Mouse (Mus musculus): ENCODE data around the gene Baiap2l1.
A peak's percentile ranks its signal among the peaks of the same experiment; 100 is the strongest.

Gene Baiap2l1

GRCm38 (mm10) chr5:144256888-144257287, 101.0 kb downstream of the Baiap2l1 start:
- no peak for DNase-seq (ENCODE audit: low spot score)

GRCm38 (mm10) chr5:144256541-144256870, 101.4 kb downstream of the Baiap2l1 start:
- DNase-seq (ENCODE audit: low spot score), result no peak

DNA sequence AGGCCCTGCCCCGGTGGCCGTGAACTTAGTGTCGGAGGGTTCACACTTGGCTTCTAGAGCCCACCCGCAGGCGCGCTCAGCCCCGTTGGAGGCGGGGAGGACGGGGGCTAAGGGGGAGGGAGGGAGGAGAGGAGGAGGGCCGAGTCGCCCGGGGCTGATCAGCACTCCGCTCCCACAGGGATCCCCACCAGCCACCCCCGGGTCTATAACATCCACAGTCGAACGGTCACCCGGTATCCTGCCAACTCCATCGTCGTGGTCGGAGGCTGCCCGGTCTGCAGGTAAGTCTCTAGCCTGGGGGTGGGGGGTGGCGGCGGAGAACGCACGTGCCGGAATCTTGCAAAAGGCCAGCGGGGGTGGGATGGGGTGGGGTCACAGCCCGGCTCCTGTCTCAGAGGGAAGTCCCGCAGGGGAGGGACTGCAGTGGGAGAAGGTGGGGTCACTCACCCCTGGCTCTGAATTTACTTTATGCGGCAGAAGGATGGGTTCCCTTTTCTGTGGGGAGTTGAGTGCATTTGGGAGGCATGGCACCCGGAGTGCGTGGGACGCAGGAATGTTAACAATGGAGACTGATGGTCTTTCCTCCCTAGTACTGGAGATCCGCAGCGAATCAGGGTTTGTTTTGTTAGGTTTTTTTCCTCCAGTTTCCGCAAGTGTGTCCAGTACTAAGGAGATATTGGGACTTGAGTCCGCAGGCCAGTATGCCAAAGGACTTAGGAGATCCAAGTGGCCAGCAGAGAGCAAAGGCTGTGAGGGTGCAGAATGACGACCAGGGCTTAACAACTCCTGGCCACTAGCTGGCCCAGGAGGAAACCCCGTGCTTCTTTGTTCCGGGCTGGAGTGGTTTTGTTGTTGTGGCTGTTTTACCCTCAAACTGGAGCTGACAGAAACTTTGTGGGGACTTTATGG, 102.0 kb downstream of the Baiap2l1 start:
- DNase-seq (ENCODE audit: low spot score), result peak; percentile 62

DNA sequence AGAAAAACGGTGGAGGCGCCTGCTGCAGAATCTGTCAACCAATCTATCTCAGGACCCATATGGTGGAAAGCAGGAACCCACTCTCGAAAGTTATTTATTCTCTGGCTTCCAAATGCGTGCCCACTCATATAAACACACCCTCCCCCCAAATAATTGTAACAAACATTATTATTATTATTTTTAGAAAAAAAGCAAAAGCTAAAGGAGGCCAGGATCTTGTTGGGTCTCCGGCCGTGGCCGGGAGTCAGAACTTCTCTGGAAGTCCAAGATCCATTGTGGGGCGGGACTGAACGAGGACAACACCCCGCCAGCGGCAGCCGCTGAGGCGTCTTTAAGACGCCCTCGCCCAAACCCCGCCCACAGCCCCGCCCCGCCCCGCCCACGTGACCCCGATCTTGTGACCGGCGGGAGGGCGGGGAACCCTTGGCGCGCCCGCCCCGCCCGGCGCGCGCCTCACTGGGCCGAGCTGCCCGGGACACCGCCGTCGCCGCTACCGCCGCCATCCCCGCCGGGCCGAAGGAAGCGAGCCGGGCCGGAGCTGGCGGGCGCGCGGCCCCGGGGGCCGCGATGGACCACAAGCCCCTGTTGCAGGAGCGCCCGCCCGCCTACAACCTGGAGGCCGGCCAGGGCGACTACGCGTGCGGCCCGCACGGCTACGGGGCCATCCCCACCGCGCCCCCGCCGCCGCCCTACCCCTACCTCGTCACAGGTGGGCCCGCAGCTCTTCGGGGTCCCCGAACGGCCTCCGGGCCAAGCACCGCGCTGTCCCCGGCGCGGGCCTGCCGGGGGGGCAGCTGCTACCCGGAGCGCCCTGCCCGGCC, 102.9 kb downstream of the Baiap2l1 start:
- DNase-seq (ENCODE audit: low spot score), result peak; percentile 84

GRCm38 (mm10) chr5:144254122-144254810, 103.6 kb downstream of the Baiap2l1 start:
- DNase-seq (ENCODE audit: low spot score), result no peak

DNA sequence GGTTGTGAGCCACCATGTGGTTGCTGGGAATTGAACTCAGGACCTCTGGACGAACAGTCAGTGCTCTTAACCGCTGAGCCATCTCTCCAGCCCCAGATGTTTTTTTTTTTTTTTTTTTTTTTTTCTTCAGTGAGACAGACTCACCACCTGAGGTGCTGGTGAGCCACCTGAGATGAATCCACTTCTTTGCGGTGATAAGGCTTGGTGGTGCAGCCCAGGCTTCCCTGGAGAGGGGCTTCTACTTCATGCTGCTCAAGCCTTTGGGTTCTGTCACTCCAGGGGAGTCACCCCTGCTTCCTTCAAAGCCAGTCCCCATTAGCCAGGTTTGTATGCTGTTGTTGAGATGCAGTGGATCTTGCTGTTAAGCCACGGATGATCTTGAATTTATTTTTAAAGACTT, 104.7 kb downstream of the Baiap2l1 start:
- no peak for DNase-seq (ENCODE audit: low spot score)

DNA sequence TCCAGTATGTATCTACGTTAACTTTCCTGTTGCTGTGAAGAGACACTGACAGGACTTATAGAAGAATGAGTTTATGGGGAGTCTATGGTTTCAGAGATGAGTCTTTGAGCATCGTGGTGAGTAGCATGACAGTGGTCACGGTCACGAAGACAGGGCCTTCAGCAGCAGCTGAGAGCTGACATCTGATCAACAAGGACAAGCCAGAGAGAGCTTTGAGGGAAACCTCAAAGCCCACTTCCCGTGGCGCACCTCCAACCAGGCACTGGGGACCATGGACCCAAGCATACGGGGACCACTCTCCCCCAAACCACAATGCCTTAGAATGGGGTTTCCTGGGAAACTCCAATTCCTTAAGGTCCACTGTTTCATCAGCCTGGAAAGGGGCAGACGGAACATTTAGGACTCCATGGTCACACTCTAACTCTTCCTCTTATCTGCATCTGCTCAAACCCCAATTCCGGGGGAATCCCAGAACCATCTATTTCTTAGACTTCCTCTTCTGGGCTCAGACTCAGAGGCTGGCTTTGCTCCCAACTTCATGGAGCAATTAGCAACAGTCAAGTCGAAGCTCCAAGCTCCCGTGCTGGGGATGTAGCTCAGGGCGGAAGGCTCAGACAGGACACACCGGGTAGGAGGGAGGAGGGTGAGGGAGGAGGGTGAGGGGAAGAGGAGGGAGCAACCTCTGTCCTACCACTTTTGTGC, 105.9 kb downstream of the Baiap2l1 start:
- DNase-seq (ENCODE audit: low spot score), result no peak

DNA sequence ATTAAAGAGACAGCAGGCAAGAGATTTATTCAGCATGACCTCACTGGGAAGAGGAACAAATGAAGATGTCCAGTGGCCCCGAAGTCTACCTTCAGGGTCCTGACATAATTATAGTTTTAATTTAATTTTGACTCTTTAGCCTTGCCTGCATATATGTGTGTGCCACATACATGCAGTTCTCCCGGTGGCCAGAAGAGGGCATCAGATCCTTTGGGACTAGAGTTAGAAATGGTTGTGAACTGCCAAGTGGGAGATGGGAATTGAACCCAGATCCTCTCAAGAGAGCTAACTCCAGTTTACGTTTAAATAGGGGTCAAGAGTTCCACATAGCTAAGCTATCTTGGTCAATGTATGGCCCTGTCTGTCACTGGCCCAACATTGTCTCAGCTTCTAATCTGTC, 108.0 kb downstream of the Baiap2l1 start:
- DNase-seq (ENCODE audit: low spot score), result no peak

DNA sequence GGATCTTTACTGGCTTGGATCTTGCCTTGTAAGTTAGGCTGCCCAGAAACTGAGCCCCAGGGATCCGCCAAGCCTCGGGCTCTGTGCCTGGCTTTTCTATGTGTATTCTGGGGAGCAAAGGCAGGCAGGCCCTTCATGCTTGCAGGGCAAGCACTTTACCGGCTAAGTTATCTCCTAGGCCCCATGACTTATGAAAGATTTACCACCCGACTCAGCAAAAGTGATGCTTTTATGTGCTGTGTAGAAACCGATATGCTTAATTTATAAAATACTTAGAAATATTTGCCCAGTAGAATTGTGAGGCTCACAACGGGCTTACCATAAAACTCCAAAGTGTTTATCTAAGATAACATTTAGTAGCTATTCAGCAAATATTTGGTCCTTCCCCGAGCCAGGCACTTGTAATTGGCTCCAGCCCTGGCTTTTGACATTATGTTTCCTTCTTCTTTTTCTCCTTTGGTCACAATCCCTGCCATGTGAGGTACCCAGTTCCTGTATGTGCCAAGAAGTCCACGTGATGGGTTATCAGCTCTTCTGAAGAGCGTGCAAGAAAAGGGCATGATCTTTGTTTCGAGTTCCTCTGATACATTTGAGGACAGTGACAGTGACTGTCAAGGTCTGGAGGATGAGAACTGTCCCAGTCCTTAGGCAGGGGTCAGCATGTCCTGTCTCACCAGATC, 109.9 kb downstream of the Baiap2l1 start:
- DNase-seq (ENCODE audit: low spot score), result no peak

GRCm38 (mm10) chr5:144247307-144247706, 110.6 kb downstream of the Baiap2l1 start:
- no peak for DNase-seq (ENCODE audit: low spot score)

DNA sequence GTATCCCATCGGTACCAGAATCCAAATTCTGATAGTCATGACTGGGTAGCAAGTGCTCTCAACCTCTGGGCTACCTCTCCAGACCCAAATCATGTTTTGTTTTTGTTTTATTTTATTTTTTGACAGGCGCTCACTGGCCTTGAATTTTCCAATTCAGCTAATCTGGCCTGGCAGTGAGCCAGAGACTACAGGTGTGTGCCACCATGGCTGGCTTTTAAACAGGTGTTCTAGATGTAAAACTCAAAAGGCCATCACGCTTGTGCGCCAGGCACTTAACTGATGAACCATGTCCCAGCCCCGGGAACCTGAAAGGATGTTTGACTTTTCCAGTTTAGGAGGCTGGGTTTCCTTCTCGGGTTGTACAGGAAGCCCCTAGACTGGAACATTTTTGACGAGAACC, 111.2 kb downstream of the Baiap2l1 start:
- DNase-seq (ENCODE audit: low spot score), result no peak

DNA sequence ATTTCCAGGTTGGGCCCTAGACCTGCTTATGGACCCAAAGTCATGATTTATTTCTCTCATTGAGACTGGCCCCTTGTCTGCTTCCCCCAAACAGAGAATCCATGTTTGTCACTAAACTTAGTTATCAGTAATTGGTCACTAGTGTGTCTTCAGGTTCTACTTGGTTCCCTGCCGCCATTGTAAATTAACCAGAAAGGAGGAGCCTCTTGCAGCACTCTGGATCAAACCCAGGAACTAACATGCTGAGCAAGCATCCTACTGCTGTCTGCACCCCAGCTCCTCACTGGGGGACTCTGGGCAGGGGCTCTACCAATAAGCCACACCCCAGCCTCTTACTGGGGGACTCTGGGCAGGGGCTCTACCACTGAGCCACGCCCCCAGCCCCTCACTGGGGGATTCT, 112.3 kb downstream of the Baiap2l1 start:
- DNase-seq (ENCODE audit: low spot score), result no peak

- DNase-seq (ENCODE audit: low spot score), result no peak
Measured at GRCm38 (mm10) chr5:144243901-144244487, 113.9 kb downstream of the Baiap2l1 start, which contains the start of gene Bri3. Bri3 (plus strand) TSS chr5:144244437.

- no peak for DNase-seq (ENCODE audit: low spot score)
Measured at GRCm38 (mm10) chr5:144238969-144239368, 118.9 kb downstream of the Baiap2l1 start.

DNA sequence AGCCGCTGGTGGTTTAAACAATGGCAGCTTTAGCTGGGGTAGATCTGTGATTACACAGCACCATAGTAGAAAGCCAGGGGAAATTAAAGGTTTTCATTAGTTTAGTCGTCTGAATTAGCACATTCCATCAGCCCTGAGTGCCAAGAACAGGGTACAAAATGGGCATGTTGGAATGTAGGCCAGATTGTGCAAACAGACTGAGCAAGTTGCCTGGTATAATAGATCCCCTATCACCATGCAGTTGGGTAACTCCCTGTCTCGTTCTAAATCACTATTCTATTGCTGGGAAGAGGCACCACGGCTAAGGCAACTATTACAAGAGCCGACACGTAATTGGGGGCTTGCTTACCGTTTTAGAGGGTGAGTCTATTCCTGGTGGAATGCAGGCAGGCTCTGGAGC, 123.2 kb downstream of the Baiap2l1 start:
- DNase-seq (ENCODE audit: low spot score), result peak; percentile 69

DNA sequence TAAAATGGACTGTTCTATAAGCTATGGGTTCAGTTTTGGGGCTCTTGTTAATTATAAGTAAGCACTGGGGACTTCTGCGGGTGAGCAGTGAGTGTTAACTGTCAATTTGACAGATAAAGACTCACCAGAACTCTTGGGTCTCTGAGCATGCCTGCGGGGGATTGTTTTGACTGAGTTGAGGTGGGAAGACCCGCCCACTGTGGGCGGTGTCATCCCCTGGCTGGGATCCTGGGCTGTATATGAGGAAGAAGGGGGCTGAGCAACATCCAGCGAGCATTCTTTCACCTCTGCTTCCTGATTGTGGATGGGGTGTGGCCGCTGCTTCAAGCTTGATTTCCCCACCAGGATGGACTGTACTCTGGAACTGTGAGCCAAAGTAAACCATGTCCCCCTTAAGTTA, 123.7 kb downstream of the Baiap2l1 start:
- no peak for DNase-seq (ENCODE audit: low spot score)

- no peak for DNase-seq (ENCODE audit: low spot score)
Measured at GRCm38 (mm10) chr5:144232531-144232930, 125.4 kb downstream of the Baiap2l1 start.

DNA sequence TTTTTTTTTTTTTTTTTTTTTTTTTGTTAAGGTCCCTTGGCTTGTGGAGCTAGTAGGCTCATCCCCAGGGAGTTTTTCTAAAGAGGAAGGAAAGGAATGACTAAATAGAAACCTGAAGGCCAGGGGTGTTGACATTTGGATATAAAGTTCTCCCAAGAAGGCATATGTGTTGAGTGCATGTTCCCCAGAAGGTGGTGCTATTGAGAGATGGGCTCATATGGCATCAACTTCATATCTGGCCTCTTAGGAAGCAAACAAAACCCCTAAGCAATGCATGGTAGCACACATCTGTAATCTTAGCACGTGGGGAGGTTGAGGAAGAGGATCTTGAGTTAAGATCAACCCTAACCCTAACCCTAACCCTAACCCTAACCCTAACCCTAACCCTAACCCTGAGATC, 126.5 kb downstream of the Baiap2l1 start:
- no peak for DNase-seq (ENCODE audit: low spot score)

GRCm38 (mm10) chr5:144230216-144230615, 127.7 kb downstream of the Baiap2l1 start:
- DNase-seq (ENCODE audit: low spot score), result no peak

- no peak for DNase-seq (ENCODE audit: low spot score)
Measured at GRCm38 (mm10) chr5:144226220-144226619, 131.7 kb downstream of the Baiap2l1 start.

Data from layer of hippocampus, adult 11-12 months (tissue).